Mouse (Mus musculus): ENCODE measurements around the gene Tcp11.

DNA sequence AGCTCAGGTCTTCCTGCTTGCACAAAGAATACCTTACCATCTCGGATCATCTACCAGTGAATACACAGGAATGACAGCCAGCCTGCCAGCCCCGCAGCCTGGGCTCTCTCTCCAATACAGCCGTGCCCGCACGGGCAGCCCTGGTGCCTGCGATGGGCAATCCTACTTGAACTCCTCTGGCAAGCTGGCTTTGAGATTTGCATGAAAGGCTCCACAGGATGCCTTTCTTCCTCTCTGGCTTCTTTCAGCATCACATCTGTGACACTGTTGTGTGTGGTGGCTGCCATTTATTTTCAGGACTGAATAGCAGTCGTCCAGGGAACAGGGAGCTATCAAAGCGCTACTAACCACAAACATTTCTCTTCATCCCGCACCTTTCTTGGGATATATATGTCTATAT lies 35.9 kb upstream of the Tcp11 start:
- no peak for TF ChIP-seq CTCF (IDR thresholded peaks at IDR 0.05; ENCODE audit: control insufficient read depth, insufficient read depth, insufficient replicate concordance, low read depth, low read length)
- TF ChIP-seq POLR2A (IDR thresholded peaks at IDR 0.05; ENCODE audit: control insufficient read depth, low read depth, low read length), result no peak

Measured in testis, adult 2 months (tissue).